Mouse (Mus musculus): Measurements from ENCODE around the gene Olfr45. TPM values are rescaled to one million over a fixed set of nuclear protein-coding genes. Genes with fewer than 3 reads are reported as not detected.
"Not testable (repeated sequence)": the region's sequence is repeated elsewhere in the genome, so short reads cannot be mapped to it uniquely, and the experiment has no call there.

Olfr45 gene
- total RNA-seq (2021) (not detected), polyA plus RNA-seq (2012; rRNA removed) (not detected in 2 replicates)
- long read RNA-seq = 0 reads

- no peak for DNase-seq
Observed at GRCm38 (mm10) chr7:140681651-140682050, at the start of gene Olfr45. TSS of gene Olfr45 (plus strand) at chr7:140681951.

GRCm38 (mm10) chr7:140646152-140646551 lies 35.6 kb upstream of the Olfr45 start, which contains the start of gene Olfr53:
TSS of gene Olfr53 (plus strand) at chr7:140646452.
- no peak for DNase-seq

DNA sequence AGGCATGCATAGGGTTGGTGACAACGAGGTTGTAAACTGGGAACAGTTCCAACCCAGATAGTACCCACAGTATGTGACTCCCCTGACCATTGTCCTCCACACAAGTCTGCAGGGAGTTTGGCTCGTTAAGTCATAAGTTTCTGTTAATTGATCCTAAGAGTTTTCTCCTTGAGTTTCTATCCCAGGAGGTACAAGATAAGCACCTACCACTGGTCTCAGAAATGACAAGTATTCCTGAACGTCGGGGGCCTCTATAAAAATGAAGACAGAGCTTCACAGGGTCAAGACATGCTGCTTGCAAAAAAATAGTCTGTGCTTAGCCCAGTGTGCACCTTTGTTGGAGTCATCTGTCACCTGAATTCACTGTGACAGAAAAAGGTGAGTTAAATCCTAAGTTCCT lies 22.1 kb upstream of the Olfr45 start, which contains the start of gene Olfr539:
TSS of gene Olfr539 (plus strand) at position 301 of the 400 bp plus-strand sequence.
- no peak for DNase-seq

DNA sequence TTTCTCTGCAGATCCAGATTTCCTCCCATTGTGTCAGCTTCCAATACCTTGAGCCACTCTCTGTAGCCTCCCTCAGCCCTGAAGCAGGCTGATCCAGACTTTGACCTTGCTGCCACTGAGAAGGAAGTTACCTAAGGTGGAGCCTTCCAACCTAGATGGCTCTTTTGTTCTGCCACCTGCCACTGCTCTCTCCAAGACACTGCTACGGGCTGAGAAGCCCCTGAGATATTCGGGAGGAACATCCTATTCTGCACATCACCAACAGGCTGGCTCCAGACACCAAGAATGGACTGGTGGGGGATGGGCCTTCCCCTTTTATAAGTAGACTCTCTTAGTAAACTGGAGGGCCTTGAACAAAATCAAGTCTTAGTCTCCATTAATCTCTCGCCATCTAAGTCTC lies 11.1 kb upstream of the Olfr45 start:
- not testable (repeated sequence) for DNase-seq

DNA sequence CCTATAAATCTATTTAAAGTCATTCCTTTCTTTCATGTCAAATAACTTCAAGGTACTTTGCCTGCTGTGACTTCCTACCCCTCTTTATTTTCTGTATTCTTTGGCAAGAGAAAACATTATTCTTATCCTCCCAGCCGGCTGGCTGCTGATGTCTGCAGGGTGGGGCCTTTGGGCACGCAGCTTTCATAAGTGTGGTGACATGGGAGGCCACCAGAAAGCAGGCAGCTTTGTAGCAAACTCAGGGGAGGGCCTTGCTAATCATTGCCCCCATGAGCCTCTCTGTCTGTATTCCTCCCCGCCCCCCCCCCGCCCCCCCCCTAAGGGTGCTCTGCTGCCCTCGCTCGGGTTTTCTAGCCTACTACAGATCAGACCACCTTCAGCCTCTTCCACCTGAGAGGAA lies 5.9 kb upstream of the Olfr45 start:
- DNase-seq = no peak

GRCm38 (mm10) chr7:140679591-140679990 lies 2.2 kb upstream of the Olfr45 start:
- DNase-seq = not testable (repeated sequence)

DNA sequence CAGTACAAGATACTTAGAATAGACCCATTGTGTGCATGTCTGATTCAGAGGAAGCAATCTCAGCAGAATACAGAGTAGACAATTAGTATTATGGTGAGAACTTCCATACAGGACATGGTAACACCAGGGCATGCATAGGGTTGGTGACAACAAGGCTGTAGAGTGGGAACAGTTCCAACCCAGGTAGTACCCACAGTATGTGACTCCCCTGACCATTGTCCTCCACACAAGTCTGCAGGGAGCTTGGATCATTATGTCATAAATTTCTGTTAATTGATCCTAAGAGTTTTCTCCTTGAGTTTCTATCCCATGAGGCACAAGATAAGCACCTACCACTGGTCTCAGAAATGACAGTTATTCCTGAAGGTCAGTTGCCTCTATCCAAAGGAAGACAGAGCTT lies 15.2 kb downstream of the Olfr45 start, which contains the start of gene Olfr541:
TSS of gene Olfr541 (plus strand) at position 301 of the 400 bp plus-strand sequence.
- DNase-seq = no peak

DNA sequence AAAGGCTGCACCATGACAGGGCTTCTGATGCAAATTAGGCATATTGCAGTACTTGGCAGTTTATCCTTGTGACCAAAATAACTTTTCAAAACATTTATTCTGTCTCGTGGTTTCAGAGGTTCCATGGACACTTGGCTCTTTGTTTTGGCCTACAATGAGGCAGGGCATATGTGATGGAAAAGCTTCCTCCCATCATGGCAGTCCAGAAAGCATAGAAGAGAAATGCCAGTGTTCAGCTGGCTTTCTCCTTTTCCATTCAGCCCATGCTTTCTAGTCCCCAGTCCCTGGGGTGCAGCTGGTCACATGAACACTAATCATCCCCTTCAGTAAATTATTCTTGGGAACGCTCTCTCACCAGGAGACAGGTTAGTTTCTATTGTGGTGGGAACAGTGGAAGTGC lies 24.6 kb downstream of the Olfr45 start:
- no peak for DNase-seq

DNA sequence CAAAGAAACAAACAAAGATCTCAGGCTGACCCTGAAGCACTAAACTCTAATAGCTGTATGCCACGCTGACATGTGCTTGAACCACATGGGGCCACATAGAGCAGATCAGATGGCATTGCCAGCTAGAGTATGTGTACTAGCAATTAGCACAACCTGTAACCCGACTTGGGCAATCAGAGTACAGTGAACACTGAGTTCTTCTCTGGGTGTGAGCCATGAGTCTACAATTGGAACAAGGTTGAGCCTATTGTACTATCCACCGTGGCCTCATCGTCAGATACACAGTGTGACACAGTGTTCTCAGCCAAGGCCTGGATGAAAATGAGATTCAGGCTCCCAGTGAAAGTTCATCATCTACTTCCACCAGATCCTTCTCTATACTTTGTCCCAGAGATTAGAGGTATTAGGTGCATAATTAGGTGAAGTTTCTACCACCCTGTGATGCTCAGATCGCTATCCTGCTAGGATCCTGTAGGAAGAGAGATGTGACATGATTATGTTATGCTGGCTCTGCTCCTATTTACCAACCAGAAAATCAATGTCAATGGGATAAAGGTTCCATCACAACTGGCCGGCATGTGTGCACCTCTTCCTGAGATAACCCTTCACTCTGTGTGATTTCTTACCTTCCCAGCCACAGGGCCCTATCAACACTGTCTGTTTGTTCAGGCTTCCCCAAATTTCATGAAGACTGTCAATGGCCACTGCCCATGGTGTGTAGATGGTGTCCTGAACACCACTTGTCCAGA lies 26.0 kb downstream of the Olfr45 start:
- DNase-seq = peak; percentile 3

DNA sequence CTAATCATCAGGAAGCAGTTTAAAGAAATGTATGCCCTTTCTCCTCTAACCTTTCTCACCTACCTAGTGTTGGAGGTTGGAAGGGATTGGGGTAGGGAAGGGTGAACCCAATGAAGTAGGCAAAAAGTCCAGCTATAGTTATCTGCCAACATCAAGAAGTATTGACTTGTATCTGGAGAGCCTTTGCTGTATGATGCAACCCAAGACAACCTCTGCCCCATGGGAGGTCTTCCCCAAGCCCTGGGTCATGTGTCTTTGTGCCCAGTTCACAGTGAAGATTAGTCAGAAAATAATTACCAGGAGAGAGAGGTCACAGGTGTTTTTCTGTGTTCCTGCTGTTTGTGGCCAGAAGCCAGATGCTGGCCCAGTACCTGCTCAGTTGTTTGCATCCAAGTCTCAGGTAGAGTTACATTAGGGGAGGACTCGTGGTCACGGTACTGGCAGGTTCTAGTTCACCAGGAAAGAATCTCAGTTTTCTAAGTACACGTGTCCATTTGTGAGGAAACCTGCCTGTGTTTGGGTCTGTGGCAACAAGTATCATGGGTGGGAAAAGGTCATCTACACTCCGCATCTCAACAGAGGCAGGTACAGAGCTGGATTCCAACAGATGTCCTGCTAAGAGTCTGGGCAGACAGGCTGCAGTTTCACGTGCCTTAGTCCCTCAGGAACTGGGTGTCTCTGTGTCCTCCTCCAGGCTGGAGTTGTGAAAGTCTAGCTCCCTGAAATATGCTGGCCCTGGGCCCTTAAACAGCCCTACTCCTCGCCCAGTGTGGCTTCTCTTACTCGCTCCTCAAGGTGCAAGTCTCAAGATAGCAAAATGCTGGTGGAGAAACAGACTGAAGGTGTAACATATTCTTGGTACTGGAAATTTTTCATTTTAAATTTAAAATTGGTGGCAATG lies 35.7 kb downstream of the Olfr45 start:
- peak; percentile 47 for DNase-seq

DNA sequence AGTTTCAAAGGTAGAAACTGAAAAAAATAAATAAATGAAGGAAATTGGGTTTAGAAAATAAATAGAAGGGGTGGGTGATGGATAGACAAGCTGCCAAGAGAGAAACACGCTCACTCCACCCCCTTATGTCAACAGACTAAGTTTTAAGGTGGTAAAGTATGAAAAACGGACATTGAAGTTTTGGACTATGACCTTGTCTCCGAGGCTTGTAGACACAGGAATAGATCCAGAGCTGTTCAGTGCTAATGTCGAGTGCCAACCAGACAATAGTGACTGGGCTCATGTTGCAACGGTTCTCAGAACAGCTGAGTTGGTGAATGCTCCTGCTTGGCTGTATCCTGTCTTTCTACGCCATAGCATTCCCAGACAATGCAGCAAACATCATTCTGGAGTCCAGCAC lies 39.3 kb downstream of the Olfr45 start:
- DNase-seq = peak; percentile 6

- DNase-seq = no peak
Observed at GRCm38 (mm10) chr7:140725558-140725957, 43.8 kb downstream of the Olfr45 start.

DNA sequence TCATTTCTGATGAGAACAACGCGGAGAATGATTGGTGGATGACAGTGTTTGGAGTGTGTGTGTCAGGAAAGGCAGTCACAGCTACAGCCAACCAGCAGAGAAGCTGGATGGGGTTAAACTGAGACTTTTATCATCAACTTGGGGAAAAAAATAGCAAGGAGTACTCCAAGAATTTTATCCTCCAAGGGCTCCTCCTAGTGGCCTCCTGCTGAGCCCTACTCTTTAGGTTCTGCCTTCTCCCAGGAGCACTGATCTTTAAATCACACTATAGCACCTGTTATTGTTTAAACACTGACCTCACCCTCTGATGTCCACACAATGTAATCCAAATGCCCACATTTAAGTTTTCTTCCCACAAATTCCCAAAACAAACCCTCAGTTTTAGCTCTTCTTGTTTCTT lies 51.4 kb downstream of the Olfr45 start:
- DNase-seq = no peak

Other genes with a start within 250 kb of the Olfr45 start
- not detected for gene Olfr533, start 218.6 kb upstream of the Olfr45 start, total RNA-seq (2021)
- gene Olfr533, start 218.6 kb upstream of the Olfr45 start, polyA plus RNA-seq (2012; rRNA removed) = not detected in 2 replicates
- not detected for gene Olfr535, start 197.7 kb upstream of the Olfr45 start, total RNA-seq (2021)
- not detected in 2 replicates for gene Olfr535, start 197.7 kb upstream of the Olfr45 start, polyA plus RNA-seq (2012; rRNA removed)
- not detected for gene Olfr536, start 174.6 kb upstream of the Olfr45 start, total RNA-seq (2021)
- not detected in 2 replicates for gene Olfr536, start 174.6 kb upstream of the Olfr45 start, polyA plus RNA-seq (2012; rRNA removed)
- not detected for gene Olfr538, start 114.1 kb upstream of the Olfr45 start, total RNA-seq (2021)
- not detected in 2 replicates for gene Olfr538, start 114.1 kb upstream of the Olfr45 start, polyA plus RNA-seq (2012; rRNA removed)
- not detected for gene Olfr46, start 80.7 kb upstream of the Olfr45 start, total RNA-seq (2021)
- not detected in 2 replicates for gene Olfr46, start 80.7 kb upstream of the Olfr45 start, polyA plus RNA-seq (2012; rRNA removed)
- not detected for gene Olfr61, start 53.0 kb upstream of the Olfr45 start, total RNA-seq (2021)
- gene Olfr61, start 53.0 kb upstream of the Olfr45 start, polyA plus RNA-seq (2012; rRNA removed) = not detected in 2 replicates
- not detected for gene Olfr53, start 35.5 kb upstream of the Olfr45 start, total RNA-seq (2021)
- not detected in 2 replicates for gene Olfr53, start 35.5 kb upstream of the Olfr45 start, polyA plus RNA-seq (2012; rRNA removed)
- gene Olfr539, start 22.0 kb upstream of the Olfr45 start, total RNA-seq (2021) = under 1 TPM in 1 of 2 experiments, not detected in 1; 0.03 TPM
- not detected in 2 replicates for gene Olfr539, start 22.0 kb upstream of the Olfr45 start, polyA plus RNA-seq (2012; rRNA removed)
- not detected for gene Olfr541, start 15.3 kb downstream of the Olfr45 start, total RNA-seq (2021)
- not detected in 2 replicates for gene Olfr541, start 15.3 kb downstream of the Olfr45 start, polyA plus RNA-seq (2012; rRNA removed)
- 1,000 to 10,000 TPM in 1 of 2 experiments, 100 to 1,000 TPM in 1; 264 to 1,313 TPM for gene Cyp2e1, start 81.8 kb downstream of the Olfr45 start, total RNA-seq (2021)
- gene Cyp2e1, start 81.8 kb downstream of the Olfr45 start, polyA plus RNA-seq (2012; rRNA removed) = 19.3 and 45.7 TPM in 2 replicates
- gene Syce1, start 105.9 kb downstream of the Olfr45 start, total RNA-seq (2021) = not detected
- not detected in 2 replicates for gene Syce1, start 105.9 kb downstream of the Olfr45 start, polyA plus RNA-seq (2012; rRNA removed)
- 1 to 10 TPM; 2.2 to 5.3 TPM for gene Zfp941, start 140.2 kb downstream of the Olfr45 start, total RNA-seq (2021)
- gene Zfp941, start 140.2 kb downstream of the Olfr45 start, polyA plus RNA-seq (2012; rRNA removed) = 0.08 and 0.29 TPM in 2 replicates
- gene Urah, start 153.1 kb downstream of the Olfr45 start, total RNA-seq (2021) = 1 to 10 TPM in 1 of 2 experiments, not detected in 1; 1.7 TPM
- 0.98 and 3.1 TPM in 2 replicates for gene Urah, start 153.1 kb downstream of the Olfr45 start, polyA plus RNA-seq (2012; rRNA removed)
- not detected for gene Scgb1c1, start 163.6 kb downstream of the Olfr45 start, total RNA-seq (2021)
- not detected in 2 replicates for gene Scgb1c1, start 163.6 kb downstream of the Olfr45 start, polyA plus RNA-seq (2012; rRNA removed)
- under 1 TPM in 1 of 2 experiments, not detected in 1; 0.26 TPM for gene Odf3, start 165.9 kb downstream of the Olfr45 start, total RNA-seq (2021)
- 3.0 and 4.4 TPM in 2 replicates for gene Odf3, start 165.9 kb downstream of the Olfr45 start, polyA plus RNA-seq (2012; rRNA removed)
- gene Gm45785, start 174.4 kb downstream of the Olfr45 start, total RNA-seq (2021) = not detected
- 0.44 and 0.46 TPM in 2 replicates for gene Gm45785, start 174.4 kb downstream of the Olfr45 start, polyA plus RNA-seq (2012; rRNA removed)
- gene Ric8a, start 175.0 kb downstream of the Olfr45 start, total RNA-seq (2021) = 10 to 100 TPM; 60.4 to 66.4 TPM
- 93.7 and 102 TPM in 2 replicates for gene Ric8a, start 175.0 kb downstream of the Olfr45 start, polyA plus RNA-seq (2012; rRNA removed)
- 10 to 100 TPM; 32.0 to 34.7 TPM for gene Bet1l, start 175.6 kb downstream of the Olfr45 start, total RNA-seq (2021)
- 18.0 and 20.2 TPM in 2 replicates for gene Bet1l, start 175.6 kb downstream of the Olfr45 start, polyA plus RNA-seq (2012; rRNA removed)
- gene Psmd13, start 200.0 kb downstream of the Olfr45 start, total RNA-seq (2021) = 100 to 1,000 TPM; 104 to 122 TPM
- gene Psmd13, start 200.0 kb downstream of the Olfr45 start, polyA plus RNA-seq (2012; rRNA removed) = 37.4 and 46.4 TPM in 2 replicates
- gene Sirt3, start 200.4 kb downstream of the Olfr45 start, total RNA-seq (2021) = 10 to 100 TPM; 28.3 to 35.6 TPM
- 41.2 and 47.4 TPM in 2 replicates for gene Sirt3, start 200.4 kb downstream of the Olfr45 start, polyA plus RNA-seq (2012; rRNA removed)
- gene Cox8b, start 218.5 kb downstream of the Olfr45 start, total RNA-seq (2021) = 1,000 to 10,000 TPM; 1,499 to 1,761 TPM
- 454 and 875 TPM in 2 replicates for gene Cox8b, start 218.5 kb downstream of the Olfr45 start, polyA plus RNA-seq (2012; rRNA removed)
- 1 to 10 TPM; 1.0 to 2.0 TPM for gene Nlrp6, start 239.0 kb downstream of the Olfr45 start, total RNA-seq (2021)
- 0.62 and 1.2 TPM in 2 replicates for gene Nlrp6, start 239.0 kb downstream of the Olfr45 start, polyA plus RNA-seq (2012; rRNA removed)